Mouse (Mus musculus) heart, embryonic 15.5 days (tissue): ENCODE data around the gene Kif1bp. TPM values are rescaled to one million over a fixed set of nuclear protein-coding genes. Genes with fewer than 3 reads are reported as not detected.
"Not testable (repeated sequence)": the region's sequence is repeated elsewhere in the genome, so short reads cannot be mapped to it uniquely, and the experiment has no call there.

Experiments
- ATAC-seq: fragments of 200-750 bp; cut with Nextera tagmentation; replicated peaks from 2 replicates; pipeline ENCODE4 v1.8.0; 2017; ENCODE audit warnings: low read depth, moderate TSS enrichment; ENCODE audit not compliant: insufficient number of reproducible peaks, insufficient read depth, low FRiP score
- H3K27ac ChIP-seq: fragments of 300-500 bp; sonication (generic); 2 replicates; pipeline ENCODE4 v1.5.1; 2015; ENCODE audit warnings: mild to moderate bottlenecking, inconsistent platforms
- H3K27me3 ChIP-seq: fragments of 300-500 bp; sonication (generic); 2 replicates; pipeline ENCODE4 v1.6.1; 2015; ENCODE audit warnings: inconsistent platforms
- H3K36me3 ChIP-seq: fragments of 300-500 bp; sonication (generic); 2 replicates; pipeline ENCODE4 v1.6.1; 2015; ENCODE audit warnings: mild to moderate bottlenecking, inconsistent platforms
- H3K4me1 ChIP-seq: fragments of 300-500 bp; sonication (generic); replicated peaks from 2 replicates; pipeline ENCODE4 v1.6.1; 2015; ENCODE audit warnings: inconsistent platforms
- H3K4me2 ChIP-seq: fragments of 300-500 bp; sonication (generic); 2 replicates; pipeline ENCODE4 v1.6.1; 2015; ENCODE audit warnings: inconsistent platforms, mild to moderate bottlenecking, moderate library complexity
- H3K4me3 ChIP-seq: fragments of 300-500 bp; sonication (generic); 2 replicates; pipeline ENCODE4 v1.5.1; 2015; ENCODE audit warnings: mild to moderate bottlenecking, inconsistent platforms
- H3K9ac ChIP-seq: fragments of 300-500 bp; sonication (generic); 2 replicates; pipeline ENCODE4 v1.6.1; 2015; ENCODE audit warnings: mild to moderate bottlenecking, inconsistent platforms
- H3K9me3 ChIP-seq: fragments of 300-500 bp; sonication (generic); replicated peaks from 2 replicates; pipeline ENCODE4 v1.6.1; 2016; ENCODE audit warnings: inconsistent platforms
- WGBS: fragments of 180-500 bp; shearing (Covaris S2); methylation state at CpG from one replicate; pipeline ENCODE4 v1.1.7; 2015; ENCODE audit warnings: mixed read lengths; 5-methylcytosine and 5-hydroxymethylcytosine counted together
- polyA plus RNA-seq: library from polyadenylated mRNA; unstranded; fragments of >200 nt; fragmentation: Nextera tagmentation; extraction: Ambion mirVana; gene quantifications from 2 replicates; pipeline ENCODE4 v1.2.1, GENCODE M21; 2015

Gene Kif1bp
- polyA plus RNA-seq, 1 experiment from 2014 or later: 28.0 TPM

- H3K9me3 ChIP-seq, H3K9ac ChIP-seq, H3K4me3 ChIP-seq, H3K27me3 ChIP-seq, ATAC-seq, H3K36me3 ChIP-seq, H3K27ac ChIP-seq, H3K4me2 ChIP-seq, H3K4me1 ChIP-seq: not testable (repeated sequence)
- 80% methylated on average over 3 of the region's 3 CpGs for WGBS
These were observed 86.6 kb downstream of the Kif1bp start for GRCm38 (mm10) chr10:62491681-62492080.

Other genes starting within 250 kb of the Kif1bp start
- gene Hk1, start 198.5 kb downstream of the Kif1bp start, polyA plus RNA-seq: 186 and 190 TPM in 2 replicates
- gene Hkdc1, start 156.0 kb downstream of the Kif1bp start, polyA plus RNA-seq: 0.13 and 0.30 TPM in 2 replicates
- gene 4930507D05Rik, start 129.0 kb downstream of the Kif1bp start, polyA plus RNA-seq: 0.48 and 0.57 TPM in 2 replicates
- gene Supv3l1, start 128.7 kb downstream of the Kif1bp start, polyA plus RNA-seq: 23.7 and 27.0 TPM in 2 replicates
- gene Vps26a, start 91.7 kb downstream of the Kif1bp start, polyA plus RNA-seq: 66.7 and 71.3 TPM in 2 replicates
- gene Srgn, start 51.0 kb downstream of the Kif1bp start, polyA plus RNA-seq: 11.7 and 21.5 TPM in 2 replicates
- 9.7 and 11.1 TPM in 2 replicates for gene Ddx21, start 23.8 kb upstream of the Kif1bp start, polyA plus RNA-seq
- gene Ddx50, start 72.8 kb upstream of the Kif1bp start, polyA plus RNA-seq: 85.2 and 86.2 TPM in 2 replicates
- 1.3 and 1.4 TPM in 2 replicates for gene Stox1, start 147.7 kb upstream of the Kif1bp start, polyA plus RNA-seq
- gene Ccar1, start 213.8 kb upstream of the Kif1bp start, polyA plus RNA-seq: 75.9 and 84.1 TPM in 2 replicates